17 mouse cellular contexts compared by ENCODE assay signal in genomic region chr5:120297190-120297589, GRCm38 (mm10).
DNase-seq lines count a peak whose midpoint lies in the region; ATAC-seq lines count a peak whose summit lies in the region.
"Had no signal": no experiment of that assay in that cellular context is flagged by ENCODE, and none has a peak within 500 bp of the region (broad histone marks: within the 10 kb centered on the region; RNA-seq: fewer than 3 reads in every experiment).

No protein-coding gene starts in this region.

- H3K4me1 ChIP-seq in forebrain, embryonic 10.5 days = peaks cover 55% of the 10 kb centered on the region
- peaks cover 8% of the 10 kb centered on the region for H3K4me1 ChIP-seq in forebrain, embryonic 16.5 days (replicated peaks; ENCODE audit: control insufficient read depth, insufficient read depth, low read length)
- peaks cover 22% of the 10 kb centered on the region for H3K4me1 ChIP-seq in neural tube, embryonic 11.5 days (ENCODE audit: control insufficient read depth, insufficient read depth, low read length)
- H3K4me1 ChIP-seq in hindbrain, embryonic 13.5 days (replicated peaks) = peaks cover 44% of the 10 kb centered on the region

- no peak for ATAC-seq in forebrain, embryonic 16.5 days
- ATAC-seq in neural tube, embryonic 11.5 days (ENCODE audit: insufficient read depth, low FRiP score, low TSS enrichment) = no peak
- no peak for ATAC-seq in hindbrain, embryonic 13.5 days (ENCODE audit: low FRiP score)
- ATAC-seq: inflammation-experienced regulatory T-cells, adult 6 months had no signal

- DNase-seq in forebrain, embryonic 10.5 days (ENCODE audit: extremely low spot score, low spot score) = peak; percentile 47
- DNase-seq in neural tube, embryonic 11.5 days (ENCODE audit: low spot score) = peak; percentile 61
- DNase-seq in neural tube, embryonic 10.5 days (ENCODE audit: extremely low spot score, low spot score) = no peak
- peak; percentile 72 for DNase-seq in retina, postnatal 1 day
- DNase-seq in frontal cortex, postnatal 14 days (ENCODE audit: low spot score in 2 of 2) = no peak
- DNase-seq in right cerebral cortex, postnatal 14 days = no peak
- DNase-seq: B cell, adult 2 months; cerebellum, adult 11-12 months; heart, postnatal 14 days; kidney, adult 8-10 months; kidney, postnatal 36 days; liver, embryonic 13.5 days had no signal

- peak overlapping the region; percentile 22 for H3K27ac ChIP-seq in forebrain, embryonic 10.5 days
- no peak overlapping the region for H3K27ac ChIP-seq in forebrain, embryonic 16.5 days (ENCODE audit: low read length)
- H3K27ac ChIP-seq in neural tube, embryonic 11.5 days (ENCODE audit: low read depth, low read length) = 0 out of 2 replicates have a peak overlapping the region, but pooled peaks have one; percentile 20
- peak overlapping the region; percentile 64; the same call in 1 of the 2 replicates for H3K27ac ChIP-seq in hindbrain, embryonic 13.5 days
- H3K27ac ChIP-seq: forebrain, embryonic 12.5 days; liver, embryonic 13.5 days had no signal

- no peaks in the 10 kb centered on the region for H3K9me3 ChIP-seq in forebrain, embryonic 10.5 days
- H3K9me3 ChIP-seq in forebrain, embryonic 16.5 days (ENCODE audit: control insufficient read depth, low read length) = no peaks in the 10 kb centered on the region
- H3K9me3 ChIP-seq in neural tube, embryonic 11.5 days (ENCODE audit: control insufficient read depth, low read length) = no peaks in the 10 kb centered on the region
- no peaks in the 10 kb centered on the region for H3K9me3 ChIP-seq in hindbrain, embryonic 13.5 days
- H3K9me3 ChIP-seq: forebrain, embryonic 12.5 days; liver, embryonic 13.5 days had no signal

- H3K36me3 ChIP-seq in forebrain, embryonic 10.5 days (replicated peaks) = no peaks in the 10 kb centered on the region
- H3K36me3 ChIP-seq in forebrain, embryonic 16.5 days (ENCODE audit: control insufficient read depth, insufficient read depth) = no peaks in the 10 kb centered on the region
- no peaks in the 10 kb centered on the region for H3K36me3 ChIP-seq in neural tube, embryonic 11.5 days (ENCODE audit: control insufficient read depth, insufficient read depth, low read length)
- H3K36me3 ChIP-seq in hindbrain, embryonic 13.5 days = no peaks in the 10 kb centered on the region
- H3K36me3 ChIP-seq: forebrain, embryonic 12.5 days; liver, embryonic 13.5 days had no signal

- no peak overlapping the region for H3K4me3 ChIP-seq in forebrain, embryonic 10.5 days
- H3K4me3 ChIP-seq in forebrain, embryonic 16.5 days (replicated peaks; ENCODE audit: low read length) = no peak overlapping the region
- no peak overlapping the region for H3K4me3 ChIP-seq in neural tube, embryonic 11.5 days (ENCODE audit: low read depth, low read length)
- no peak overlapping the region for H3K4me3 ChIP-seq in hindbrain, embryonic 13.5 days
- H3K4me3 ChIP-seq: forebrain, embryonic 12.5 days; liver, embryonic 13.5 days had no signal

- H3K27me3 ChIP-seq in forebrain, embryonic 10.5 days (ENCODE audit: poor library complexity, severe bottlenecking) = peaks cover 94% of the 10 kb centered on the region
- H3K27me3 ChIP-seq in forebrain, embryonic 16.5 days (replicated peaks; ENCODE audit: control insufficient read depth, insufficient read depth, low read length) = peaks cover 10% of the 10 kb centered on the region; the same call in 1 of the 2 replicates
- peaks cover 33% of the 10 kb centered on the region for H3K27me3 ChIP-seq in neural tube, embryonic 11.5 days (ENCODE audit: control insufficient read depth, insufficient read depth, low read length)
- H3K27me3 ChIP-seq in hindbrain, embryonic 13.5 days = peaks cover 68% of the 10 kb centered on the region

- no peak overlapping the region for H3K9ac ChIP-seq in forebrain, embryonic 16.5 days (replicated peaks; ENCODE audit: low read depth, low read length)
- no peak overlapping the region for H3K9ac ChIP-seq in neural tube, embryonic 11.5 days (ENCODE audit: low read length)
- no peak overlapping the region for H3K9ac ChIP-seq in hindbrain, embryonic 13.5 days
- H3K9ac ChIP-seq: forebrain, embryonic 12.5 days; liver, embryonic 13.5 days had no signal

- WGBS in forebrain, embryonic 10.5 days = 3% methylated on average over 10 of the region's 10 CpGs
- WGBS in forebrain, embryonic 16.5 days = 5% methylated on average over 10 of the region's 10 CpGs
- WGBS in neural tube, embryonic 11.5 days = 3% methylated on average over 10 of the region's 10 CpGs
- 6% methylated on average over 10 of the region's 10 CpGs for WGBS in hindbrain, embryonic 13.5 days

- no peak overlapping the region for H3K4me2 ChIP-seq in forebrain, embryonic 16.5 days (ENCODE audit: low read length)
- H3K4me2 ChIP-seq in neural tube, embryonic 11.5 days (ENCODE audit: low read depth) = no peak overlapping the region
- H3K4me2 ChIP-seq in hindbrain, embryonic 13.5 days = no peak overlapping the region
- H3K4me2 ChIP-seq: forebrain, embryonic 12.5 days; heart, embryonic 11.5 days; liver, embryonic 13.5 days had no signal

Comparison
In these comparisons a context has a peak if more than half of its experiments do, and no peak if none do; other contexts are left out.
1. DNase-seq: peak in forebrain, embryonic 10.5 days (single experiment), neural tube, embryonic 11.5 days (single experiment) and retina, postnatal 1 day (single experiment); none in neural tube, embryonic 10.5 days (single experiment), frontal cortex, postnatal 14 days (0 of 2) and right cerebral cortex, postnatal 14 days (single experiment).